Mouse (Mus musculus) fat pad, adult 2 months (tissue): ENCODE data around the gene Rpl7a.

Experiments used
- DNase-seq: peaks from one replicate; pipeline ENCODE4 v3.0.0-alpha.2; 2011; ENCODE audit warnings: low read depth, low spot score; ENCODE audit errors: extremely low read depth

The Rpl7a gene

DNA sequence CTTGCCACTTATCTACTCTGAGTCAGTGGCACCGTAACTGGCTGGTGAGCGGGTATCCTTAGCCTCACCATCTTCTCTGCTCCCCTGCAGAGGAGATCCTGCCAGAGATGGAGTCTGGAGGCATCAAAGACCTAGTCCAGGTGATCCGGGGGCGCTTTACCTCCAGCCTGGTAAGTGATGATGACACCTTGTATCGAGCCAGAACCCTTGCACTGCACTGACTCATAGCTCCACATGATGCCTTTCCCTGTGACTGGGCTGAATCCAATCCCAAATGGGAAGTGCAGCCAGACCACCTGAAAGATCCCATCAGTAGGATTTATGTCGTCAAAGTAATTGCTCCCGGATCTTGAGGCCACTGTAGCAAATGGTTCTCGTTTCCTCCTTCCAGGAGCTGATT, 42.3 kb downstream of the Rpl7a start:
- DNase-seq, result no peak

DNA sequence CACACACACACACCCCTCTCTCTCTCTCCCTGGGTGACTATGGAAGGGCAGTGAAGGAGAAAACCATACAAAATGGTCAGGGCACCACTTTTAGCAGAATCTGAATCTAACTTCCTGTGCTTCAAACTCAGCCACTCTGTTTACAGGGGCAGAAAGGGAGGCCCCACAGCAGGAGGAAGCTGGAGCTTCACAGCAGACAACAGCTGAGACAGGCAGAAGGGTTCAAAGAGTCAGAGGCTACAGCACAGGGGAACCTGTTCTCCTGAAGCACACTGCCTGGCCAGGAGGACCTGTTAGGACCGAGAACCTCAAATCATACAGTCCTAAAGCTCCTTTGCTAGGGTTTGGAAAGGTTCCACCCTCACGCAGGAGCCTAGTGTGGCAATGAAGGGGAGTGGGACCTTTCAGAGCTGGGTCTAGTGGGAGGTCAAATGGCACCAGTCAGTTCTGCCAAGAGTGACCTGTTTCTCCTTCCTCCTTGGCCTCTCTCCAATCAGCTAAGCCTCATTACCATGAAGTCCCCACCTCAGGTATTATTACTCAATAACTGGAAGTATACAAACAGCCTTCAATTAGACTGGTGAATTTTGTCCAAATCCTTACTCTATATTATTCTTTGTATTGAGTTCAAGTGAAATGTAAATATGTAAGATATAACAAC, 44.3 kb downstream of the Rpl7a start:
- no peak for DNase-seq

DNA sequence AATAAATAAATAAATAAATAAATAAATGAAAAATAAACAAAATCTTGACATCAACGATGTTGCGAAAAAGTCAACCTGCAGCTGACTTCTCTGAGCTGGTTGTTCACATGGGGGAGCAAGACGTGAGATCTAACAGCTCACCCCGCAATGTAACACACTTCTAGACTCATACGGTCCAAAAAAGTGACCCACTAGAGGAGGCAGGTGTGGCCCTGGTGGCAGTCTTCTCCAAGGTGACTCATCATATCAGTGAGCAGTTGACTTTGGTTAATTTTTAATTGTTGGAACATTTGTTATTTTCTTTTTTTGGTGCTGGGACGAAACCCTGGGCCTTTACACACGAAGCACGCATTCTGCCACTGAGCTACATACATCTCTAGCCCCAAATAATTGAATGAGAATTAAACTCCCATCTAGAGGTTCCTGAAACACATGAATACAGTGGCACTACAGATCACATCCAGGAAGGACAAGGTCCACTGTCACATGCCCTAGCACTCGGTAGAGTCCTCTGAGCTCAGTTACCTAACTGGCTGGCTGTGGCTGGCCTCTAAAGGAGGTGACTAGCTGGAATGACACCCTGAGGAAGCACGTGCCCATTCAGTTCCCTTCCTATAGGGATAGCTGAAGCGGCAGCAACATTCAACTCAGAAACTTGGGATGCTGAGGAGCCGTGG, 46.4 kb downstream of the Rpl7a start:
- DNase-seq, result no peak

DNA sequence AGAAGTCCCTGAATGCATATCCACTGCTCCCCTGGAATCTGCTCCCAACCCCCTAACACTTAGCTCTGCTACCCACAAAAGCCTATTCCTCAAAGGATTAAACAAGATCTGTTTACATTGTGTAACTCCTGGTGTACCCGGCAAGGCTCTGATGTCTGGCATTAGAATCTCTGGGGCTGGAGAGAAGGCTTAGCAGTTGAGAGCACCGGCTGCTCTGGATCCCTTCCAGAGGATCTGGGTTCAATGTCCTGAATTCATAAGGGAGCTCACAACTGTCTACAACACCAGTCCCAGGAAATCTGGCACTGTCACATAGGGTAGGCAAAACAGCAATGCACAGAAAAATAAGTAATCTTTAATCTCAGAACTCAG, 46.9 kb downstream of the Rpl7a start:
- no peak for DNase-seq

DNA sequence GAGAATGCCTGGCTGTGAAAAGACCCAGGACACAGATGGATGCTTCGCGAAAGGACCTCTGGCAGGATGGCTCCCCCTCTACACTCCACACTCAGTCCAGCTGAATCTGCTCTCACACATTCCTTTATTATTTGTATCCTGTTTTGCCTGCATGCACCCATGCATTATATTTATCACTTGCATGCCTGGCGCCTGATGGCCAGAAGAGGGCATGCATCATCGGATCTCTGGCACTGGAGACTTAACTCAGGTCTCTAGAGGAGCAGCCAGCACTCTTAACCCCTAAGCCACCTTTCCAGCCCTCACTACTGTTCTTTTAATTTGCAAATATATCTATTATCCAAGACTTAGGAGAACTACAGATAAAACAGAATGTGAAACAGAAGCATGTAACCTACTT, 50.2 kb downstream of the Rpl7a start:
- DNase-seq, result no peak
